Mouse (Mus musculus) heart, postnatal 0 days (tissue): ENCODE data around the gene Lipt2. TPM values are rescaled to one million over a fixed set of nuclear protein-coding genes. Genes with fewer than 3 reads are reported as not detected.

Experiments
- ATAC-seq: fragments of 200-750 bp; cut with Nextera tagmentation; 2 replicates; pipeline ENCODE4 v1.8.0; 2017; ENCODE audit warnings: low read depth, moderate number of reproducible peaks, moderate library complexity; ENCODE audit not compliant: insufficient read depth
- DNase-seq: peaks from one replicate; pipeline ENCODE4 v3.0.0-alpha.2; 2016; ENCODE audit warnings: low spot score
- H3K27ac ChIP-seq: fragments of 300-500 bp; sonication (generic); 2 replicates; pipeline ENCODE4 v1.5.1; 2014; ENCODE audit warnings: low read depth, mild to moderate bottlenecking
- H3K27me3 ChIP-seq: fragments of 300-500 bp; sonication (generic); 2 replicates; pipeline ENCODE4 v1.6.1; 2014; ENCODE audit warnings: low read length, mixed read lengths; ENCODE audit not compliant: control insufficient read depth, insufficient read depth
- H3K36me3 ChIP-seq: fragments of 300-500 bp; sonication (generic); replicated peaks from 2 replicates; pipeline ENCODE4 v1.6.1; 2014; ENCODE audit warnings: low read length, mixed read lengths; ENCODE audit not compliant: control insufficient read depth, insufficient read depth
- H3K4me1 ChIP-seq: fragments of 300-500 bp; sonication (generic); 2 replicates; pipeline ENCODE4 v1.6.1; 2014; ENCODE audit warnings: antibody characterized with exemption; ENCODE audit not compliant: control insufficient read depth, insufficient read depth
- H3K4me2 ChIP-seq: fragments of 300-500 bp; sonication (generic); 2 replicates; pipeline ENCODE4 v1.6.1; 2014; ENCODE audit warnings: low read depth, mild to moderate bottlenecking, low read length, moderate library complexity
- H3K4me3 ChIP-seq: fragments of 300-500 bp; sonication (generic); 2 replicates; pipeline ENCODE4 v1.5.1; 2014; ENCODE audit warnings: low read depth, low read length
- H3K9ac ChIP-seq: fragments of 300-500 bp; sonication (generic); replicated peaks from 2 replicates; pipeline ENCODE4 v1.6.1; 2014; ENCODE audit warnings: low read depth, low read length, mixed read lengths
- H3K9me3 ChIP-seq: fragments of 300-500 bp; sonication (generic); replicated peaks from 2 replicates; pipeline ENCODE4 v1.6.1; 2016; ENCODE audit warnings: low read length; ENCODE audit not compliant: control insufficient read depth
- CTCF ChIP-seq: IDR thresholded peaks from 2 replicates; pipeline ENCODE4 v1.5.1; 2016; ENCODE audit warnings: antibody characterized with exemption, control low read depth, low read depth
- EP300 ChIP-seq: IDR thresholded peaks from 2 replicates; pipeline ENCODE4 v1.6.1; 2016; ENCODE audit warnings: antibody characterized with exemption, low read depth
- WGBS: fragments of 180-500 bp; shearing (Covaris S2); extraction: QIAGEN DNeasy Blood & Tissue Kit; methylation state at CpG from one replicate; pipeline ENCODE4 v1.1.7; 2014; 5-methylcytosine and 5-hydroxymethylcytosine counted together
- polyA plus RNA-seq: library from polyadenylated mRNA; unstranded; fragments of >200 nt; fragmentation: Nextera tagmentation; extraction: Ambion mirVana; gene quantifications from 2 replicates; pipeline ENCODE4 v1.2.1, GENCODE M21; 2015
- total RNA-seq: library from RNA; depleted of rRNA; stranded (reverse); fragments of >200 nt; gene quantifications from 2 replicates; pipeline ENCODE4 v1.2.3, GENCODE M21; 2014; ENCODE audit warnings: low replicate concordance; rRNA removed

Lipt2 gene
- 13.3 and 28.7 TPM in 2 replicates for total RNA-seq
- 10.4 and 10.7 TPM in 2 replicates for polyA plus RNA-seq

DNA sequence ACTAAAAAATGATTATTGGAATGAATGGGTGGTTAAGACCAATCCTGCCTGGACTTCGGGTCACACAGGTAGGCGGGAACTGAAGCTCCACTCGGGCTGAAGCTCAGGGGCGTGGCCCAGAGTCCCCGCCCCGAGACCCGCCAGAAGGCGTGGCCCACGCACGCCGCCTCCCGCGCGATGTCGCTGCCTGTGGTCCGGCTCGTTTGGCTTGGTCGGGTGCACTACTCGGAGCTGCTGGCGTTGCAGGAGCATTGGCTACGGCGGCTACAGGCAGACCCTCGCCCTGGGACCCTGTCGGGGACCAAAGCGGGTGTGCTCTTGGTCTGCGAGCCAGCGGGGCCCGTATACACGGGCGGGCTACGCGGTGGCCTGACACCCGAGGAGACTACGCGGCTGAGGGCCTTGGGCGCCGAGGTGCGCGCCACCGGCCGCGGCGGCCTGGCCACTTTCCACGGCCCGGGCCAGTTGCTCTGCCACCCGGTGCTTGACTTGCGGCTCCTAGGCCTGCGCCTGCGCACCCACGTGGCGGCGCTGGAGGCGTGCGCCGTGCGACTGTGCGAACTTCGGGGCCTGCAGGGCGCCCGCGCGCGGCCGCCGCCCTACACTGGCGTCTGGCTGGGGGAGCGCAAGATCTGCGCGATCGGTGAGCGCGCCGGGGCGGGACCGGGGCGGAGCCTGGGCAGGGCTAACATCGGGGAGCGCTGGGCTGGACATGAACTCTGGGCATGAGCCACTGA is at the start of gene Lipt2:
Gene Lipt2 (plus strand): TSS at position 173 of the 737 bp plus-strand sequence.
- Histone ChIP-seq H3K4me1 (no peaks in the 10 kb centered on the region), H3K27ac (peak within 1 kb of the TSS; percentile 90), H3K9me3 (no peaks in the 10 kb centered on the region), H3K9ac (peak within 1 kb of the TSS; percentile 55), H3K4me2 (peak within 1 kb of the TSS; percentile 74), H3K27me3 (no peaks in the 10 kb centered on the region), H3K4me3 (peak within 1 kb of the TSS; percentile 60), H3K36me3 (no peaks in the 10 kb centered on the region)
- TF ChIP-seq CTCF (peak; percentile 27; the same call in 1 of the 2 replicates), EP300 (no peak)
- DNase-seq (peak; percentile 89), ATAC-seq (peak; percentile 98)
- under 1% methylated on average over 76 of the region's 78 CpGs for WGBS

DNA sequence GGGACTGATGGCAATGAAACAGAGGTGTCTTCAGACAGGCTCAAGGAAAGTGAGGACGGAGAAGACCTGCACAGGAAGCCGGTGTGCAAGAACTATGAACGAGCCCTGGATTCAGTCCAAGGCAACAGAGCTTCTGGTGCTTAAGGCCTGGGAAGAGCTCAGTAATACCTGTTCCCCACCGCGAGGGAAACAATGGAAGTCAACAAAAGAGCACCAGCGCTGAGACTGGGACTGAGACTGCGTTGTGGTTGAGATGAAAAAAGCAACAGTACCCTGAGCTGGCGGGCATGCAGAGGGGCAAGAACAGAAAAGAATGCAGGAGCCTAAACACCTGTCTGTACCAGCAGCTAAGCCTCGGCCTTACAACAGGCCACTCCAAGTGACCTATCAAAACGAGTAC is 47.6 kb upstream of the Lipt2 start:
- H3K36me3 ChIP-seq, result peaks cover 38% of the 10 kb centered on the region
- 65% methylated on average over 10 of the region's 10 CpGs for WGBS

DNA sequence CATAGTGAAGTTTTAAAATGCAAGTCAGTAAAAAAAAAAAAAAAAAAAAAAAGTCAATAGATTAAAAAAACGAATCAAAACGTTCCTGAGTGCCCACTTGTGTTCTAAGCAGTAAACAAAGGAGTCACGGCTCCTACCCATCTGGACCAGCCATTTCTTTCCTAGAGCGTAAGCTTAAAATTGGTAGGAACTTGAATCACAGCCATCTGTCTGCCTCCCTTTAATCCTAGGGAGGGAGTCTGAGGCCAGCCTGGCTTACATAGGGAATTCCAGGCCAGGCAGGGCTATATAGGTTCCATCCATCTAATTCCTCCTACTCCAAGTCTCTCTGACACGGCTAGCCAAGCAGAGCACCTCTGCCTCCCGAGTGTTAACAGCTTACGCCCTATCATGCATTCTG is 45.3 kb upstream of the Lipt2 start:
- H3K4me2 ChIP-seq, result no peak overlapping the region
- no peak overlapping the region for H3K27ac ChIP-seq
- no peaks in the 10 kb centered on the region for H3K4me1 ChIP-seq
- H3K4me3 ChIP-seq, result no peak overlapping the region
- no peaks in the 10 kb centered on the region for H3K27me3 ChIP-seq
- no peak for ATAC-seq
- TF ChIP-seq EP300, result no peak
- no peak for TF ChIP-seq CTCF
- H3K36me3 ChIP-seq, result peaks cover 42% of the 10 kb centered on the region
- no peak overlapping the region for H3K9ac ChIP-seq
- H3K9me3 ChIP-seq, result no peaks in the 10 kb centered on the region
- DNase-seq, result no peak
- WGBS, result 79% methylated on average over 7 of the region's 7 CpGs

More for the DNA sequence above, 47.6 kb upstream of the Lipt2 start:
- DNase-seq (no peak), ATAC-seq (no peak)
- TF ChIP-seq EP300 (no peak), CTCF (no peak)
- Histone ChIP-seq H3K27ac (no peak overlapping the region), H3K4me2 (no peak overlapping the region), H3K27me3 (no peaks in the 10 kb centered on the region), H3K4me3 (no peak overlapping the region), H3K9ac (no peak overlapping the region), H3K9me3 (no peaks in the 10 kb centered on the region), H3K4me1 (no peaks in the 10 kb centered on the region)

DNA sequence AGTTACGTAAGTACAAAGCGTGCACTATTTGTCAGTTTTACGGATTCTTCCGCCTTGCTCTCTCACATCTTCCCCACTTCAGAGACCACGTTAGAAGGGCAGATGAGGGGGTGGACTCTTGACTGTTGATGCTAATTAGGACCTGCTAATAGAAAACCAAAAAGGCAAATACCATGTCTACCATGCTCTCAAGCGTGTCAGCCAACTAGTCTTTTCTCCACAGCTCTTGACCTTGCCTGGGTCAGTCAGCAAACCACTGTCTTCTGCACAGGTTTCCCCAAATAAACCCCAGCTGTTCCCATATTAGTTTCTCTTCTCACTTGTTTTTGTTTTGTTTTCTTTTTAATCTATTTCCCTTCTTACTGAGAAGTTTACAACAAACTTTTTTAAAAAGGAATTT is 44.8 kb upstream of the Lipt2 start:
- peaks cover 45% of the 10 kb centered on the region for H3K36me3 ChIP-seq
- no peaks in the 10 kb centered on the region for H3K27me3 ChIP-seq
- no peak overlapping the region for H3K27ac ChIP-seq
- no peak overlapping the region for H3K4me3 ChIP-seq
- no peak overlapping the region for H3K9ac ChIP-seq
- WGBS, result 91% methylated on average over 6 of the region's 6 CpGs
- H3K9me3 ChIP-seq, result no peaks in the 10 kb centered on the region
- ATAC-seq (no peak), DNase-seq (no peak)
- H3K4me2 ChIP-seq, result no peak overlapping the region
- TF ChIP-seq CTCF (no peak), EP300 (no peak)
- H3K4me1 ChIP-seq, result no peaks in the 10 kb centered on the region

- under 1% methylated on average over 24 of the region's 25 CpGs for WGBS
- peak overlapping the region; percentile 76 for H3K27ac ChIP-seq
- DNase-seq, result peak; percentile 19
- H3K4me3 ChIP-seq, result peak overlapping the region; percentile 86
- no peaks in the 10 kb centered on the region for H3K4me1 ChIP-seq
- no peaks in the 10 kb centered on the region for H3K27me3 ChIP-seq
- peaks cover 11% of the 10 kb centered on the region; the same call in 1 of the 2 replicates for H3K36me3 ChIP-seq
- ATAC-seq, result peak; percentile 53
- no peaks in the 10 kb centered on the region for H3K9me3 ChIP-seq
- H3K9ac ChIP-seq, result peak overlapping the region; percentile 83
- no peak for TF ChIP-seq EP300
- TF ChIP-seq CTCF, result no peak
- peak overlapping the region; percentile 93 for H3K4me2 ChIP-seq
Measured at GRCm38 (mm10) chr7:100120791-100121261, 38.3 kb upstream of the Lipt2 start.
